Mouse (Mus musculus) small intestine, adult 2 months (tissue): Measurements from ENCODE around the gene Rnf185. TPM values are rescaled to one million over a fixed set of nuclear protein-coding genes. Genes with fewer than 3 reads are reported as not detected.
A peak's percentile ranks its signal among the peaks of the same experiment; 100 is the strongest.

Experiments used
- H3K27ac ChIP-seq: fragments of 200-500 bp; 2 replicates; pipeline ENCODE4 v1.5.1; 2012; ENCODE audit warnings: low read depth, low read length, control low read depth, inconsistent platforms; ENCODE audit not compliant: insufficient read depth
- H3K27me3 ChIP-seq: fragments of 200-500 bp; 2 replicates; pipeline ENCODE4 v1.6.1; 2012; ENCODE audit warnings: mild to moderate bottlenecking, moderate library complexity, low read length, inconsistent platforms; ENCODE audit not compliant: control insufficient read depth, insufficient read depth
- H3K36me3 ChIP-seq: fragments of 200-500 bp; 2 replicates; pipeline ENCODE4 v1.6.1; 2012; ENCODE audit warnings: mild to moderate bottlenecking, low read length, control low read depth, inconsistent platforms; ENCODE audit not compliant: control insufficient read depth, insufficient read depth
- H3K4me1 ChIP-seq: fragments of 200-500 bp; 2 replicates; pipeline ENCODE4 v1.6.1; 2012; ENCODE audit warnings: low read length, inconsistent platforms, mixed read lengths; ENCODE audit not compliant: control insufficient read depth, insufficient read depth, insufficient read length
- H3K4me3 ChIP-seq: fragments of 200-500 bp; 2 replicates; pipeline ENCODE4 v1.5.1; 2012; ENCODE audit warnings: low read depth, mild to moderate bottlenecking, control low read depth, inconsistent platforms, low read length, moderate library complexity
- CTCF ChIP-seq: fragments of 200-500 bp; IDR thresholded peaks from 2 replicates; pipeline ENCODE4 v1.5.1; 2012; ENCODE audit warnings: low read depth, mild to moderate bottlenecking, control low read depth, inconsistent platforms, low read length, moderate library complexity, mixed read lengths; ENCODE audit not compliant: insufficient replicate concordance, insufficient read length; ENCODE audit errors: extremely low read depth
- POLR2A ChIP-seq: fragments of 200-500 bp; IDR thresholded peaks from 2 replicates; pipeline ENCODE4 v1.6.1; 2012; ENCODE audit warnings: low read depth, mild to moderate bottlenecking, control low read depth, inconsistent platforms, low read length, moderate library complexity
- WGBS: fragments of 180-500 bp; shearing (Covaris S2); methylation state at CpG from one replicate; pipeline ENCODE4 v1.1.7; 2018; 5-methylcytosine and 5-hydroxymethylcytosine counted together
- polyA plus RNA-seq: library from polyadenylated mRNA; depleted of rRNA; stranded (reverse); fragments of >200 nt; gene quantifications from 2 replicates; pipeline ENCODE4 v1.2.3, GENCODE M21; 2012; rRNA removed

The Rnf185 gene
- 13.5 and 29.8 TPM in 2 replicates for polyA plus RNA-seq

GRCm38 (mm10) chr11:3452167-3452639 is at the start of gene Rnf185:
Gene Rnf185, minus strand, starts transcription at chr11:3452363.
- H3K27me3 ChIP-seq = no peaks in the 10 kb centered on the region
- H3K4me3 ChIP-seq = peak within 1 kb of the TSS; percentile 75
- under 1% methylated on average over 45 of the region's 45 CpGs for WGBS
- 0 out of 2 replicates have a peak, but pooled peaks cover 2% of the 10 kb centered on the region for H3K36me3 ChIP-seq
- no peak for TF ChIP-seq CTCF
- peak; percentile 89 for TF ChIP-seq POLR2A
- H3K4me1 ChIP-seq = peaks cover 10% of the 10 kb centered on the region
- H3K27ac ChIP-seq = peak within 1 kb of the TSS; percentile 90

DNA sequence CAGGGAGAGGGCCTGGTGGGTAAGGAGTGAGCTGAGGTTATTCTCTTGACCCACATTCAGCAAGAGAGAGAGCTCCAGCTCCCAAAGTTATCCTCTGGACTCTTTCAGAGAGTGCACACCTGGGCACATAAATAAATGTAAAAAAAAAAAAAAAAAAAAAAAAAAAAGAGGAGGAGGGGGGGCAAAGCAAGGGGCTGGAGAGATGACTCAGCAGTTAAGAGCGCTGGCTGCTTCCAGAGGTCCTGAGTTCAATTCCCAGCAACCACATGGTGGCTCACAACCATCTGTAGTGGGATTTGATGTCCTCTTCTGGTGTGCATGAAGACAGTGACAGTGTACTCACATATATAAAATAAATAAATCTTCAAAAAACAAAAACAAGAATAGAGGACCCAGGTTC is 45.1 kb upstream of the Rnf185 start:
- 0 out of 2 replicates have a peak overlapping the region, but pooled peaks have one; percentile 65 for H3K27ac ChIP-seq
- H3K4me1 ChIP-seq = no peaks in the 10 kb centered on the region; the same call in none of the 2 replicates
- no peak overlapping the region for H3K4me3 ChIP-seq
- 89% methylated on average over 1 of the region's 1 CpGs for WGBS
- H3K27me3 ChIP-seq = no peaks in the 10 kb centered on the region
- TF ChIP-seq CTCF (no peak), POLR2A (no peak)
- peaks cover 16% of the 10 kb centered on the region for H3K36me3 ChIP-seq

DNA sequence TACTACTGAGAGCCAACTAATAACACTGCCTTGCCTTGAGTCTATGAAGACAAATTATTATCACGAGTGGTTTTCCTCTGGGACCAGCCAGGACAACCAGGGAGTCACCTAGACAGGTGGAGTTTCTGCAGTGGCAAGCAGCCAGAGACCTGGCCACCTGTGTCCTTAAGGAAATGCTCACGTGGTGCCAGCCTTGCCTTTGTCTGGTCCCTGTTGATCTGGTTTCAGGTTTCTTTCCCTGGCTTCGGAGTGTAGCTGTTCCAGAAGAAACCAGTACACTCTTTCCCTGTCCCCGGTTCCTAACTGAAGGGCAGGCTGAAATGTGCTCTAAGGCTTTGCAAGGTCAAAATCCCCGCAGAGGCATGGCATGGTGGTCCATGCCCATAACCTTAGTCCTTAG is 44.6 kb upstream of the Rnf185 start:
- Histone ChIP-seq H3K4me3 (no peak overlapping the region), H3K27me3 (no peaks in the 10 kb centered on the region), H3K27ac (peak overlapping the region; percentile 65; the same call in 1 of the 2 replicates), H3K4me1 (no peaks in the 10 kb centered on the region; the same call in none of the 2 replicates), H3K36me3 (peaks cover 13% of the 10 kb centered on the region)
- WGBS = 25% methylated on average over 5 of the region's 5 CpGs
- no peak for TF ChIP-seq CTCF
- no peak for TF ChIP-seq POLR2A

GRCm38 (mm10) chr11:3495496-3495895 is 43.3 kb upstream of the Rnf185 start:
- no peak for TF ChIP-seq CTCF
- TF ChIP-seq POLR2A = no peak
- H3K27me3 ChIP-seq = no peaks in the 10 kb centered on the region
- H3K4me3 ChIP-seq = no peak overlapping the region
- peaks cover 13% of the 10 kb centered on the region for H3K36me3 ChIP-seq
- H3K4me1 ChIP-seq = no peaks in the 10 kb centered on the region; the same call in none of the 2 replicates
- WGBS = 88% methylated on average over 14 of the region's 14 CpGs
- no peak overlapping the region for H3K27ac ChIP-seq

DNA sequence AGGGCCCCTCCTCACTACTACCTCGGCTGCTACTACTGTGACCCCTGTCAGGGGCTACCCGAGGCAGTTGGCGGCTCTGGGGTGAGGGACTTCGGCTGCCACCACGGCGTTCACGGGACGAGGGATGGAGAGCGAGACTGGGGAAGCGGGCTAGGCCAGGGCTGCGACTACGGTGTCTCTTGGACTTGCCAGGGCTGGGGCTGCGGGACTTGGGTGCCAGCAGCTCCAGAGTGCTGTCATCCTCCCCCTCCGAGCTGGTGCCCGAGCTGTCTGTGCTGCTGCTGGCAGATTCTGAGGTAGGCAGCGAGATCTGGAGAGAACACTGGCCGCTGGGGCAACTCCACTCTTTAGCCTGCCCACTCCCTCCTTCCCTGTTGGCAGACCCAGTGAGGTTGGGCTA is 42.7 kb upstream of the Rnf185 start:
- Histone ChIP-seq H3K4me1 (no peaks in the 10 kb centered on the region; the same call in 1 of the 2 replicates), H3K27ac (no peak overlapping the region), H3K36me3 (peaks cover 10% of the 10 kb centered on the region), H3K4me3 (no peak overlapping the region), H3K27me3 (no peaks in the 10 kb centered on the region)
- TF ChIP-seq CTCF (no peak), POLR2A (no peak)
- WGBS = 94% methylated on average over 17 of the region's 17 CpGs

GRCm38 (mm10) chr11:3492748-3493147 is 40.6 kb upstream of the Rnf185 start:
- H3K36me3 ChIP-seq = peaks cover under 1% of the 10 kb centered on the region; the same call in 1 of the 2 replicates
- WGBS = 55% methylated on average over 4 of the region's 4 CpGs
- H3K27me3 ChIP-seq = no peaks in the 10 kb centered on the region
- no peak overlapping the region for H3K27ac ChIP-seq
- H3K4me1 ChIP-seq = peaks cover 9% of the 10 kb centered on the region
- TF ChIP-seq POLR2A (no peak), CTCF (no peak)
- H3K4me3 ChIP-seq = no peak overlapping the region

- H3K27me3 ChIP-seq = no peaks in the 10 kb centered on the region
- no peak overlapping the region for H3K4me3 ChIP-seq
- H3K4me1 ChIP-seq = peaks cover 15% of the 10 kb centered on the region
- 58% methylated on average over 5 of the region's 5 CpGs for WGBS
- TF ChIP-seq POLR2A (no peak), CTCF (no peak)
- no peak overlapping the region for H3K27ac ChIP-seq
- H3K36me3 ChIP-seq = no peaks in the 10 kb centered on the region
Observed at GRCm38 (mm10) chr11:3489036-3489435, 36.9 kb upstream of the Rnf185 start.
